Mouse (Mus musculus): Measurements from ENCODE around the gene E030018B13Rik.

The E030018B13Rik gene

GRCm38 (mm10) chr7:63965635-63966418 is 49.2 kb downstream of the E030018B13Rik start:
- peak; percentile 22 for DNase-seq (ENCODE audit: low read depth)

- no peak for DNase-seq (ENCODE audit: low read depth)
These were observed 53.3 kb downstream of the E030018B13Rik start for GRCm38 (mm10) chr7:63969941-63970340.
